Mouse (Mus musculus) ES-E14 (cell line): Measurements from ENCODE around the gene Il17rb.

ENCODE experiments used
- CHD2 ChIP-seq: IDR thresholded peaks from 2 replicates; pipeline ENCODE4 v1.6.1; 2014; ENCODE audit warnings: mild to moderate bottlenecking, low read depth, low read length, inconsistent platforms
- ZC3H11A ChIP-seq: IDR thresholded peaks from 2 replicates; pipeline ENCODE4 v1.6.1; 2012; ENCODE audit warnings: low read depth, mild to moderate bottlenecking, inconsistent platforms, low read length, borderline replicate concordance
- ZNF384 ChIP-seq: IDR thresholded peaks from 2 replicates; pipeline ENCODE4 v1.6.1; 2012; ENCODE audit warnings: low read depth, low read length, inconsistent platforms

GRCm38 (mm10) chr14:29978254-29979204, 30.2 kb downstream of the Il17rb start, which contains the start of gene Actr8:
- TF ChIP-seq ZNF384, result peak; percentile 96
- TF ChIP-seq ZC3H11A, result no peak
- TF ChIP-seq CHD2, result no peak
